Mouse (Mus musculus) MEL-GATA-1-ER (cell line): Measurements from ENCODE around the gene Sf1.

Experiments
- DNase-seq: peaks from one replicate; pipeline ENCODE4 v3.0.0-alpha.2; 2012; ENCODE audit warnings: low read depth; ENCODE audit errors: extremely low read depth

The Sf1 gene

DNA sequence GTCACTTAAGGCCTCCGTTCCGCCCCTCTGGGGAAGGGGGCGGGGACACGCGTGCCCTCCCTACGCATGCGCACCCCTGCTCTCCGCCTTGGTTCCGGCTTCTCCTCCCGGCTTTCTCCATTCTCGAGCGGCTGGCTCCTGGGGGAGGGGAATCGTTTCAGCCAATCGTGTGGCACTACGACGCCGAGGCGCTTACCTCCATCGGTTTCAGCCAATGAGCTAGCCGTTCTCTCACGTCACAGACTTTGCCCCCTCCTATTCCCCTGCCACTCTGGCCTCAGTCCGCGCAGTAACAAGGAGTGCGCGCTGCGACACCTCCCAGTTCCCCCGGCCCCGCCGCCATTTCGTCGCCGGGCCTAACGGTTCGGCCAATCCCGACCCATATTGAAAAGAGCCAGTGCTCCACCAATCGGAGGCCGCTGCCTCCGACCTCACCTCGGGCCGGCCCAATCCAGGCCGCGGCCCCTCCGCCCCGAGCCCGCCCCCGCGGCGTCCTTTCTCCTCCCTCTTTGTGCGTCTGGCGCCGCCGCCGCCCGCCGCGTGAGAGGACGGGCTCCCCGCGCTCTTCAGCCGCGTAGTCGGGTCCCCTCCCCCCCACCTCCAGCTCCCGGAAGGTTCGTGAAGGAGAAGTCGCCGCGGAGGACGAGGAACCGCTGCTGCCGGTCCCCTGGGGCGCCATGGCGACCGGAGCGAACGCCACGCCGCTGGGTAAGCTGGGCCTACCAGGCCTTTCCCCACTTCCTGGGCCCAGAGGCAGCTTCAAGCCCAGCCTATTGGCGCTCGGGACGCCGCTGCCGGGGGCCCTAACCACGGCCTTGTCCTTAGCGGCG, at the start of gene Sf1:
Sf1 (plus strand) TSS at position 280 of the 830 bp plus-strand sequence.
- DNase-seq, result peak; percentile 98

GRCm38 (mm10) chr19:6313796-6314195, 49.7 kb upstream of the Sf1 start:
- DNase-seq, result no peak

DNA sequence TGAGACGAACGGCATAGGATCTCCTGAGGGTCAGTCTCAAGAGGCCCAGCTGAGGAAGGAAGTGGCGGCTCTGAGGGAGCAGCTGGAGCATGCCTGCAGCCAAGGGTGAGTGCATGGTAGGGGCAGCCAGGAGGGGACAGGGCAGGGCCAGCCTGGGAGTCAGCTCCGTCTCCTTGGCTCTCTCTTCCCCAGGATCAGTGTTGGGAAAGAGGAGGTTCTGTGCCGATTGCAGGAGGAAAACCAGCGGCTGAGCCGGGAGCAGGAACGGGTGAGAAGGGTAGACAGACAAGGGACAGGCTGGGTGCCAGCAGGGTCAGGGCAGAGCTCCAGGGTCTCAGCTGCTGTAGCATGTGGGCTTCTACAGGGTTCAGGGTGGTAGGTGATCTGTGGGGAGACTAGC, 49.0 kb upstream of the Sf1 start:
- DNase-seq, result no peak

- DNase-seq, result no peak
These were observed 47.9 kb upstream of the Sf1 start for GRCm38 (mm10) chr19:6315573-6315972.

DNA sequence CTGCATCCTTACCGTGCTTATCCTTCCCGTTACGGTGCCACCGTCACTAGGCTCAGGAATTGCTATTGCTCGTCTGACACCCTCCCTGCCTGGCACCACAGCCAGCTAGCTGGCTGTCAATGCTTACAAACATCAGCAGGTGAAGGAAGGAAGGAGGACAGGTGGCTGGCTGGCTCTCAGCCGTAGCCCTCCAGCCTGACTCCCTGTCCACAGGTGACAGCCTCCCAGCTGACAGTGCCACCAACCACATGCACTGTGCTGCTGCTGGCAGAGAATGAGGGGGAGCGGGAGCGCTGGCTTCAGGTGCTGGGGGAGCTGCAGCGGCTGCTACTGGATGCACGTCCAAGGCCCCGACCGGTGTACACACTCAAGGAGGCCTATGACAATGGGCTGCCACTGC, 45.3 kb upstream of the Sf1 start:
- no peak for DNase-seq

- no peak for DNase-seq
These were observed 42.1 kb upstream of the Sf1 start for GRCm38 (mm10) chr19:6321358-6321757.

GRCm38 (mm10) chr19:6321786-6322621, 41.5 kb upstream of the Sf1 start:
- DNase-seq, result no peak

DNA sequence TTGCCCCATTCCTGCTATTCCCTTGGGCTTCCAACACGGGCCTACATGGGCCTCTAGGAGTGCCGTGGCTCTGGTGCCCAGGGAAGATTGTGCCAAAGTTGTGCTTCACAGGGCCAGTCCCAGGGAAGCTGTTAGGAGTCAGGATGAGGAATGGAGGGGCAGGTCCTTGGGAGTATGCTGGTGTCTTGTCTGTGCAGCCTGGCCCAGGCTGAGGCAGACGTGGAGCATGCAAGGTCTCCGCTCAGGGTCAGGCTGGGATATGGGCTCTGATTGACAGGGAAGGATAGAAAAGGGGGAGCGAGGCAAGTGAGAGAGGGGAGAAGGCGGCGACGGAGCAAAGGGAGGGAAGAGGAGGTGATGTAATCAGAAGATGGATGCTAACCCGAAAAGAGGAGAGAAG, 38.7 kb upstream of the Sf1 start:
- DNase-seq, result no peak

- no peak for DNase-seq
These were observed 32.3 kb upstream of the Sf1 start for GRCm38 (mm10) chr19:6331178-6331577.

DNA sequence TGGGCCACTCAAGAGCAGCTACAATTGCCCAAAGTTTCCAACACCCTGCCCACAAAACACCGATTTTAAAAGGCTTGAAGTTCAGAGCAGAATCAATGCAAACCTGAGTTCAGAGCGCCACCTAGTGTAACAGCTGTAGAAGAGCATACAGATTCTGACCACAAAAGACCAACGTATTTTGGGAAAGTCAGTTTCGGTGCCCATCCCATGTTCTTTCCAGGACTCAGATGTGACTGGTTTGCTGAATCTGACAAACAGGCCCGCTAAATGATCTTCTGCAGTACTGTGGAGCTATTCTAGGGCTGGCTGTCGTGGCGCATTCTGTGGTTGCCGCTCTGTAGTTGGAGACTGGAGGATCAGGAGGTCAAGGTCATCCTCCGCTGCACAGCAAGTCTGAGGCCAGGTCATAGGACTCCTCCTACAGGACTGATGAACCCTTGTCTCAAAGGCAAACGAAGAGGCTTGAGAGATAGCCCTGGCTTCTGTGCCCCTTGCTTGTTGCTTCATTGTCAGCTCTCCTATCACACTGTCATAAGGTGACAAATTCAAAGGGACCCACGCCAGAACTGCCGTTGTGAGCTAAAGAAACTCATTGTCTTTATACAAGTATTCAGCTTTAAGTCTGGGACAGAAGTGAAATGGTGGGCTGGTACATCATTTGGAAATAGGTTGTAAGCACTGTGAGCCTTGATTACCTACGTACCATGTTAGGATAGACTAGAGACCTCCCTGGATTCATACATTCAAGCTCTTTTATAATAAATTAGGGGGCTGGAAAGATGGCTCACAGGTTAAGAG, 31.6 kb upstream of the Sf1 start:
- no peak for DNase-seq

DNA sequence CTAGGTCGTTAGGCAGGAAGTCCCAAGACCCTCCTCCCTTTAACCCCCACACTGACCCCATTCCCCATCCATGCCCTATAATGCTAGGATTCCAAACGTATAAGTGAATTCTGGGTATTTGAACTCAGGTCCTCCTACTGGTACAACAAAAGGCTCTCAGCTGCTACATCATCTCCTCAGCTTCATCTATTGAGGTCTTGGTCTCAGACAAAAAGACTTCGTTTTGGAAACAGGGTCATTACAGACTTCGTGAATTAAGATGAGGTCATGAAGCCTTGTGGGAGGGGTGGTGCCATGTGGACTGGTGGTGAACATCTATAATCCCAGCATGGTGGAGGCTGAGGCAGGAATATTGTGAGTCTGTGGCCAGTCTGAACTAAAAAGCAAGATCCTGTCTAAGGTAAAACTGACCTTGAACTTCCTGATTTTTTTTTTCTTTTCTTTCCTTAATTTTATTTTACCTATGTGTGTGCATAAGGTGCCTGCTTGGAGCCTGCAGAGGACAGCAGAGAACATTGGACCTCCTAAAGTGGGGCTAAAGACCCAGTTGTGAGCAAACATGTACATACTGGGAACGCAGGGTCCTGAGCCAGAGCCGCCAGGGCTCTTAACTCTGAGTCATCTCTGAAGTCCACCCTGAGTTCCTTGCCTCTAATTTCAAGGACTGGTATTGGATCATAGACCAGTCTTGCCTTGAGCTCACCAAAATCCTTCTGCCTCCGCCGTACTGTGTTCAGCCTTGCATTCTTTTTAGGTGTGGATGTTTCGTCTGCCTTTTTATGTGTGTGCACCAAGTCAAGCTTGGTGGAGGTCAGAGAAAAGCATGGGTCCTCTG, 29.5 kb upstream of the Sf1 start:
- no peak for DNase-seq

DNA sequence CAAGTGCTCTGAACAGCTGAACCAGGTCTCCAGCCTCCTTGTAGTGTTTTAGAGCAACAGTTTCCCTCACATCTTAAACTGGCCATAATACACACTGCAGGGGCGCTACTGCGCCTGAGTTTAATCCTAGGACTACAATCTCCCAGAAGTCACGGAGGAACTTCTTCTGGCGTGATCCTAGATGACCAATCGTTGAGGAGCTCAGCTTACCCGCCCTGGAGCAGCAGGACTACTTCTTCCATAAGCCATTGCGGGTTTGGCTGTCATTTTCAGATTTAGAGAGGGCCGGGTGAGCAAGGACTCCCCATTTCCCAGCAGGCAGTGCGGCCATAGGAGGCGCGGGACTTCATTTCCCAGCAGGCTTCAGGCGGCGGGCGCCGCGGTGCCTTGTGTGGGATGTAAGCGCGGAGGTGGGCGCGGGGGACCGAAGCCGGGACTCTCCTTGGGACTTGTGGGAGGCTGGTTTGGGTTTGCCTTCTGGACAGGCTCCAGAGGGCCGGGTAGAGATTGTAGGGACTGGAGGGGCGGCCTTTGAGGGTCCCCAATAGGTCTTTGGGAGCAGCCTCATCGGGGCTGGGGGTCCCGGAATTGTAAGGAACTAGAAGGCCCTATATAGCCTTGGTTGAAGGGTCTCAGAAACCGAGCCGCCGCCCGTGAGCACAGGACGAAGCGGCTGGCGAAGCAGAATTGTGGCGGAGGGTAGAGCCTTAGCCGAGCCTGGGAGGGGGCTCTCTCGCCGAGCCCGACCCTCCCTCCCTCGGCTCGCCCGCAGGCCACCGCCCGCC, 28.6 kb upstream of the Sf1 start, which contains the start of gene Men1:
Men1 (plus strand) TSS at position 307 of the 785 bp plus-strand sequence.
- peak; percentile 97 for DNase-seq

GRCm38 (mm10) chr19:6335458-6335827, 28.0 kb upstream of the Sf1 start:
- no peak for DNase-seq

- no peak for DNase-seq
These were observed 26.6 kb upstream of the Sf1 start for GRCm38 (mm10) chr19:6336920-6337319.

DNA sequence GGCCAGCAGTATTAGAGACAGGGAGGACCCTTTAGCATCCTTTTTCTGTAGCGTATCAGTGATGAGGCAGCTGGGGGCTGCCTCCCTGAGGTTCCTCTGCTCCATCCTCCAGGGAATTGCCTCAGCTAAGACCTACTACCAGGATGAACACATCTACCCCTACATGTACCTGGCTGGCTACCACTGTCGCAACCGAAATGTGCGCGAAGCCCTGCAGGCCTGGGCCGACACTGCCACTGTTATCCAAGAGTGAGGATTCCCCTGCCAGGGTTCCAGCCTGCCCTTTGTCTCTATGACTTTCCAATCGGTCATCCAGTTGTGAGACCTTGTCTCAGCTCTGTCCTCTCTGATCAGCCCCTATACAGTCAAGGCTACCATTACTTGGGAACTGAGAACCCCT, 25.3 kb upstream of the Sf1 start:
- no peak for DNase-seq

DNA sequence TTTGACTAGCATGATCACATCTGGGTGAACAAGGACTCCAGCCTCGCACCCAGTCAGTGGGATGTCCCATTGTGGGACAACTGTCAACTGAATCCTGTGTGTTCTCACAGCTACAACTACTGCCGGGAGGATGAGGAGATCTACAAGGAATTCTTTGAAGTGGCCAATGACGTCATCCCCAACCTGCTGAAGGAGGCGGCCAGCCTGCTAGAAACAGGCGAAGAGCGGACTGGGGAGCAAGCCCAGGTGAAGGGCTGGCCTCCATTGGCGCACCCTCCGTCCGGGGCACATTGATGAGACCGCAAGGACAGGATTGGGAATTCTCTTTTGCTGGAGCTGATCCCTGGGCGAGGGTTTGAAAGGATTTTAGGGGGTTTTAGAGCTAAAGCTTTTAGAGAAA, 24.8 kb upstream of the Sf1 start:
- DNase-seq, result no peak

DNA sequence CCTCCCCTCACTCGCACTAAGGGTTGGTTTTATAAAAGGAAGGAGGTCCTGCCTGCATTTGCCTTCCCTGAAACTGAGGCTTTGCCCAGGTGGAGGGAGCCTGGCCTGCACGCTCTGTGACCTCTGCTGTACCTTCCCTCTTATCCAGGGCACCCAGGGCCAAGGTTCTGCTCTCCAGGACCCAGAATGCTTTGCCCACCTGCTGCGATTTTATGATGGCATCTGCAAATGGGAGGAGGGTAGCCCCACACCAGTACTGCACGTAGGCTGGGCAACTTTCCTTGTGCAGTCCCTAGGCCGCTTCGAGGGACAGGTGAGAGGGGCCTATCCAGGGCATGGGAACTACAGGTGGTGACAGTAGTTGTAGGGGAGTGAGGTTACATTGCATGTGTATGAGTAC, 24.3 kb upstream of the Sf1 start:
- DNase-seq, result no peak

- no peak for DNase-seq
These were observed 23.5 kb upstream of the Sf1 start for GRCm38 (mm10) chr19:6339890-6340504.
